Mouse (Mus musculus) limb, embryonic 10.5 days (tissue): ENCODE data around the gene Uspl1. TPM values are rescaled to one million over a fixed set of nuclear protein-coding genes. Genes with fewer than 3 reads are reported as not detected.
"Not testable (repeated sequence)": the region's sequence is repeated elsewhere in the genome, so short reads cannot be mapped to it uniquely, and the experiment has no call there.

Experiments
- DNase-seq: peaks from one replicate; pipeline ENCODE4 v3.0.0-alpha.2; 2017; ENCODE audit warnings: low spot score
- H3K27ac ChIP-seq: fragments of 300-500 bp; sonication (generic); 2 replicates; pipeline ENCODE4 v1.5.1; 2016; ENCODE audit warnings: mild to moderate bottlenecking
- H3K27me3 ChIP-seq: fragments of 300-500 bp; sonication (generic); 2 replicates; pipeline ENCODE4 v1.6.1; 2016; ENCODE audit warnings: low read depth, mild to moderate bottlenecking; ENCODE audit not compliant: poor library complexity, severe bottlenecking
- H3K36me3 ChIP-seq: fragments of 300-500 bp; sonication (generic); 2 replicates; pipeline ENCODE4 v1.6.1; 2016; ENCODE audit warnings: mild to moderate bottlenecking, moderate library complexity
- H3K4me1 ChIP-seq: fragments of 300-500 bp; sonication (generic); 2 replicates; pipeline ENCODE4 v1.6.1; 2016
- H3K4me3 ChIP-seq: fragments of 300-500 bp; sonication (generic); 2 replicates; pipeline ENCODE4 v1.5.1; 2016; ENCODE audit warnings: mild to moderate bottlenecking, moderate library complexity
- H3K9me3 ChIP-seq: fragments of 300-500 bp; sonication (generic); replicated peaks from 2 replicates; pipeline ENCODE4 v1.6.1; 2016; ENCODE audit warnings: mild to moderate bottlenecking
- WGBS: fragments of 180-500 bp; shearing (Covaris S2); methylation state at CpG from one replicate; pipeline ENCODE4 v1.1.7; 2016; 5-methylcytosine and 5-hydroxymethylcytosine counted together
- polyA plus RNA-seq: library from polyadenylated mRNA; unstranded; fragments of >200 nt; fragmentation: Nextera tagmentation; extraction: Ambion mirVana; gene quantifications from 2 replicates; pipeline ENCODE4 v1.2.1, GENCODE M21; 2016

Uspl1 gene
- polyA plus RNA-seq = 72.9 and 78.7 TPM in 2 replicates

DNA sequence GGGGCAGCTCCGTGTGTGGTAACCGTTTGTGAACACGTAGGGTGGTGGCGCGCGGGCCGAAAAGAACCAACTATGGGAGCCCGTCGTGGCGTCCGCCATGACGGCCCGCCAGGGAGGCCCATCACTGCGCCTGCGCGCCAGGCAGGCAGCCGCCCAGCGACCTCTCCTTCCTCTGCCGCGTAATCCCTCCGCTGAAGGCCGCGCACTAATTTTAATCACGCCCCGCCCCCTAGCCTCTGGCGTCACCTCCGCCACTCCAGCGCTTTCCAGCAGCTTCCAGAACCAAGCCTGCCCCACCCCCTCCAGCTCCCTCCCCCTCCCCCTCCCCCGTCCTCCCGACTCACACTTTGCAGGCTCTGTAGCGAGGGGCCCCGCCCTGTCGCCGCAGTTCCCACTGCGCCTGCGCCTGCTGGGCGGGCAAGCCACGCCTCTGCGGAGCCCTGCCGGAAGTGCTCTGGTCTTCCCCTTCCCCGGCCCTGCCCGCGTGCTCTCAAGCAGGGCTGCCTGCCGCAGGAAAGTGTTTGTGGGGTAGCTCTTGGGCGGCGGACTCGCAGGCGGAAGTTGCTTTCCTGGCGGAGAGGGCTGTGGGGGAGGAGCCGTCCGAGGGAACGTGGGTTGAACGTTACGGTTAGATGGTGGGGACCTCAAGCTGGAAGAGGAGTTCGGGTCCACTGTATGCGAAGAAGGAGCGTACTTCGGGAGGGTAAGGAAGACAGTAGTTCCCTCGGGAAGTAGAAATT is at the start of gene Uspl1, which contains the start of gene Hmgb1:
Gene Uspl1 (plus strand): TSS at position 247 of the 740 bp plus-strand sequence.
Gene Hmgb1 (minus strand): TSS at position 386 of the 740 bp plus-strand sequence.
- no peaks in the 10 kb centered on the region for H3K9me3 ChIP-seq
- H3K4me3 ChIP-seq = peak within 1 kb of the TSS; percentile 77
- peaks cover 19% of the 10 kb centered on the region for H3K4me1 ChIP-seq
- WGBS = under 1% methylated on average over 58 of the region's 59 CpGs
- H3K36me3 ChIP-seq = peaks cover 30% of the 10 kb centered on the region
- peak; percentile 100 for DNase-seq
- H3K27me3 ChIP-seq = no peaks in the 10 kb centered on the region
- peak within 1 kb of the TSS; percentile 97 for H3K27ac ChIP-seq

DNA sequence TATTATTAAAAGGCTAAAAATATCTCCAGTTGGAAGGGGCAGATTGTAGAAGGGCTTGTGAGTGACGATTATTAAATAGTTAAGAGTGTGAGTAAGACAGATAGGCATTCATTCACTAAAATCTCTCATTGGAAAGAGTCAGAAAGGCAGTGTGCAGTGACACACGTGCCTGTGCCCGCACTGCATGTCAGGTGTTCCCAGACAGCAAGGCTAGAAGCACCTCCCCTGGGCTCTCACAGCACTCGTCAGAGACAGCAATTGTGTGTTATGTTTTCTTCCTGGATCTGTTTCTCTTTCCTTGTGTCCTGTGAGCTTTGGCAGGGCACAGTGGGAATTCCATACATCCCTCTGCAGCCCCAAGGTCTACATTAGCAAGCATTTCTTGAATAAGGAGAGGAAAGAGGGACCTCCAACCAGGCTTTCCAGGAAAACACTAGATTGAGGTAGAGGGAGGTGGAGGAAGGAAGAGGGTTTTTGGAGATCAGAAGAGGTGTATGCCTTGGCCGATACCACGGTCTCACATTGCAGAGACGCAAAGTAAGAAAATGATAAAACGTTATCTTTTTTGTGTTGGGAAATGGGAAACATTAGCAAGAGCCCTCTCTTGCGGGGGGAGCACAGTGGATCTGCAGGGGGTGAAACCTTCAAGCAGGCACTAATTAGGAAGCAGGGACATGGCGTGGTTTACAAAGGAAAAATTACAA is 49.2 kb upstream of the Uspl1 start:
- H3K27ac ChIP-seq = no peak overlapping the region
- no peak for DNase-seq
- no peaks in the 10 kb centered on the region for H3K27me3 ChIP-seq
- H3K36me3 ChIP-seq = no peaks in the 10 kb centered on the region
- no peak overlapping the region for H3K4me3 ChIP-seq
- 86% methylated on average over 10 of the region's 10 CpGs for WGBS
- no peaks in the 10 kb centered on the region for H3K9me3 ChIP-seq
- peaks cover 32% of the 10 kb centered on the region for H3K4me1 ChIP-seq

DNA sequence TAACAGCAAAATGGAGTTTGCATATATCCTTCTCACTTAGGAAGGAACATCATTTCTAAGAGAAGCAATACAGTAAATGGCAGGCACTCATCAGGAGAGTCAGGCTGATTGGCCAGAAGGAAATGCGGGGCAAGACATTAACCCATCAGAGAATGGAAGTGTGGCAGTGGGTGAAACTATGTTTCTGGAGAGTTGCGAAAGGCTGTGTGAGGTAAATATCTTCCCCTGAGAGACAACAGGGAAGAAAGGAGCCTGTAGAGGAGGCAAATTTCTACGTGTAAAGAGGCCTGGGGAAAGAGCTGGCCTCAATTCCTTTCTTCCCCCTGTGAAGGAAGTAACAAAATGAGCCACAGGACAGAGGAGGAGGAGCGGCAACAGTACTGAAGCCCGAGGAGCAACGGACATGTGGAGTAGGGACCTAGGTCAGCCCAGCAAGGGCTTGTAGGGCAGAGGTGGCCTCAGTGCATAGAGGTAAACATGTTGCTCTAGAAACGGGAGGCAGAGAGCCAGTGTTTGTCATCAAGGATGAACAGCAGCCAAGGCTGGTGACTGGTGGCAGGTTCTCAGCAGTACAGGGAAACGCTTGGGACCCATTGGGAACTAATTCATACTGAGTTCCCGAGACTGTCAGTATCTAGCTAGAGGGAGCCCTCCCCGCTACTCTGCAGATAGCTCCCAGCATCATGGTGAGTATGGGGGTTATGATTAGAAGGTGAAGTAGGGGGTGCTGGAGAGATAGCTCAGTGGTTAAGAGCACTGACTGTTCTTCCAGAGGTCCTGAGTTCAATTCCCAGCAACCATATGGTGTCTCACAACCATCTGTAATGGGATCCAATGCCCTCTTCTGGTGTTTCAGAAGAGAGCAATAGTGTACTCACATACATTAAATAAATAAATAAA is 48.4 kb upstream of the Uspl1 start:
- H3K4me1 ChIP-seq = peaks cover 29% of the 10 kb centered on the region
- no peaks in the 10 kb centered on the region for H3K9me3 ChIP-seq
- no peak for DNase-seq
- H3K27ac ChIP-seq = 0 out of 2 replicates have a peak overlapping the region, but pooled peaks have one; percentile 9
- WGBS = 81% methylated on average over 10 of the region's 10 CpGs
- no peaks in the 10 kb centered on the region for H3K27me3 ChIP-seq
- no peak overlapping the region for H3K4me3 ChIP-seq
- no peaks in the 10 kb centered on the region for H3K36me3 ChIP-seq

DNA sequence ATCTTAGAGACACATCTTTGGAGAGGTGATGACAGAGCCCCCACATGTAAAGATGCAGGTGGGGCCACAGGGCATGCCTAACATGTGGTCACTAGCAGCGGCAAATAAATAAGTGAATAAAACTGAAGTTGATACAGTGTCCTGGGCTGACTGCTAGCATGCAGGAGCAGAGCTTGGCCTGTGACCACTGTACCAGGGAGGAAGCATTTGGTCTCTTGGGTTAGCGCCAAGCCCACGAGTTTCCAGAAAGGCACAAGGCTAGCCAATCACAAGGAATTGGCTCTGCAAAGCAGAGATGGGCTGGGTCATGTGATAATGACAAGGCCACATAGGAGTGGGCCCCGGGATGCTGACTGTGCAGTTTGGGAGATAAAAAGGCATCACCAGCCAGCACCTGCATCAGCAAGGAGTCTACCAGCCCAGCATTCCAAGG is 47.2 kb upstream of the Uspl1 start:
- Histone ChIP-seq H3K27me3 (no peaks in the 10 kb centered on the region), H3K4me1 (peaks cover 24% of the 10 kb centered on the region), H3K27ac (no peak overlapping the region), H3K4me3 (no peak overlapping the region), H3K36me3 (no peaks in the 10 kb centered on the region), H3K9me3 (no peaks in the 10 kb centered on the region)
- DNase-seq = no peak
- WGBS = 83% methylated on average over 4 of the region's 4 CpGs

DNA sequence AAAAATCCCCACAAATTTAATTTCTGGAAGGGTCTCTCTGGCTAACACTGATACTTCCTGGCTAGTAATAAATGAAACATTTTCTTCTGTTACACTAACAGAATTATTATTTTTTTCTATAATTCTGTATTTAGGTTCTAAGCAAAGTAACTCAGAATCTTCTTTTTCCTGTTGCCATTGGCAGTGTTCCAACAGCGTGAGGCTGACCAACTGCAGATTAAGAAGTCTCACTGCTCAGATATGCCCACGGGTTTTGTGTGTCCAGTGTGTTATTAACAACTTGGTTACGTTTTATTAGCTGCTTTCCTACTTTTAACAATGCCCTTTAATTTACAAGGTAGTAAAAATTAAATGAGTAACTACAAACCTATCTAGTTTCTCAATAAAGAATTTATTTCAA is 46.7 kb upstream of the Uspl1 start:
- 85% methylated on average over 3 of the region's 3 CpGs for WGBS

DNA sequence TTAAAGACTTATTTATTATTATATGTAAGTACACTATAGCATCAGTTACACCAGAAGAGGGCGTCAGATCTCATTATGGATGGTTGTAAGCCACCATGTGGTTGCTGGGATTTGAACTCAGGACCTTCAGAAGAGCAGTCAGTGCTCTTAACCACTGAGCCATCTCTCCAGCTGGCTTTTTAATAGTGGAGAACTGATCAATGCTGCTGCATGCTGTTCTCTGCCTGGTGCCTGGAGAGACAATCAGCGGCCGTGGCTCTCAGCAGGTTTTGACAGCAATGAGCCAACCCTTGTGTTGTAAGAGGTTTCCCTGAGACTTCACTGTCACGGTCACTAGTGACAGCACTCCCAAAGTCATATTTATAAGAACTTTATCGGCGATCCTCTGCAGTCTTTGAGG is 46.1 kb upstream of the Uspl1 start:
- H3K4me1 ChIP-seq = peaks cover 12% of the 10 kb centered on the region; the same call in 1 of the 2 replicates
- not testable (repeated sequence) for DNase-seq, H3K36me3 ChIP-seq, H3K27me3 ChIP-seq, H3K9me3 ChIP-seq, H3K27ac ChIP-seq, H3K4me3 ChIP-seq
- 93% methylated on average over 6 of the region's 6 CpGs for WGBS

More for the DNA sequence above, 46.7 kb upstream of the Uspl1 start:
- no peak for DNase-seq
- Histone ChIP-seq H3K9me3 (no peaks in the 10 kb centered on the region), H3K4me3 (no peak overlapping the region), H3K27me3 (no peaks in the 10 kb centered on the region), H3K36me3 (no peaks in the 10 kb centered on the region), H3K27ac (no peak overlapping the region), H3K4me1 (peaks cover 19% of the 10 kb centered on the region)

DNA sequence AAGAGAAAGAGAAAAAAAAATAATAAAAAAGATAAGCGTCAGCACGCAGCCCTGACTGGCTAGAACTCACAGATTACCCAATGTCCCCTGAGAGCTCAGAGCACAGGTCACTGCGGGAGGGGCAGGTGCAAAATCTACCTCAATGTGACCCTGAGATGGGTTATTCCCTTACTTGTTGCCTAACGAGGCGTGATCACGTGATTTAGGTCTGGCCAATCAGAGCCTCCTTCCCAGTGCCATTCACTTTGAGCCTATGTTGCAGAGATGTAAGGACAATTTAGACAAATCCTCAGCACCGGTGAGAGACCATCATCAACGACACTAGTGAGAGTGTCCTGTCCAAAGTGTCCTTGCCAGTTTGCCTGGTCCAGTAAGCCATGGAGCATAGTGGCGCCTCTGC is 43.8 kb upstream of the Uspl1 start:
- Histone ChIP-seq H3K27ac (no peak overlapping the region), H3K27me3 (no peaks in the 10 kb centered on the region), H3K4me1 (peaks cover 16% of the 10 kb centered on the region), H3K9me3 (no peaks in the 10 kb centered on the region), H3K4me3 (no peak overlapping the region), H3K36me3 (no peaks in the 10 kb centered on the region)
- no peak for DNase-seq
- WGBS = 63% methylated on average over 9 of the region's 9 CpGs

DNA sequence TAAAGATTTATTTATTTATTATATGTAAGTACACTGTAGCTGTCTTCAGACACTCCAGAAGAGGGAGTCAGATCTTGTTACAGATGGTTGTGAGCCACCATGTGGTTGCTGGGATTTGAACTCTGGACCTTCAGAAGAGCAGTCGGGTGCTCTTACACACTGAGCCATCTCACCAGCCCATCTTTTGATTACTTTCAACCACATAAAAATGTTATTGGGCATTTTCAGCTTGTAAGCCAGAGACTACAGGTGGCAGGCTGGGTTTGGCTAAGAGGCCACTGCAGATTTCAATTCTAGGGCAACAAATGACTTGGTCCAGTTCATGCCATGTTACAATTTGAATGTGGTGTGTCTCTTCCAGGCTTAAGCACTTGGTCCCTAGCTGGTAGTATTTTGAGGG is 43.0 kb upstream of the Uspl1 start:
- not testable (repeated sequence) for H3K9me3 ChIP-seq, H3K27me3 ChIP-seq, H3K36me3 ChIP-seq, H3K27ac ChIP-seq, DNase-seq, H3K4me3 ChIP-seq
- H3K4me1 ChIP-seq = peaks cover 16% of the 10 kb centered on the region
- 92% methylated on average over 1 of the region's 1 CpGs for WGBS

DNA sequence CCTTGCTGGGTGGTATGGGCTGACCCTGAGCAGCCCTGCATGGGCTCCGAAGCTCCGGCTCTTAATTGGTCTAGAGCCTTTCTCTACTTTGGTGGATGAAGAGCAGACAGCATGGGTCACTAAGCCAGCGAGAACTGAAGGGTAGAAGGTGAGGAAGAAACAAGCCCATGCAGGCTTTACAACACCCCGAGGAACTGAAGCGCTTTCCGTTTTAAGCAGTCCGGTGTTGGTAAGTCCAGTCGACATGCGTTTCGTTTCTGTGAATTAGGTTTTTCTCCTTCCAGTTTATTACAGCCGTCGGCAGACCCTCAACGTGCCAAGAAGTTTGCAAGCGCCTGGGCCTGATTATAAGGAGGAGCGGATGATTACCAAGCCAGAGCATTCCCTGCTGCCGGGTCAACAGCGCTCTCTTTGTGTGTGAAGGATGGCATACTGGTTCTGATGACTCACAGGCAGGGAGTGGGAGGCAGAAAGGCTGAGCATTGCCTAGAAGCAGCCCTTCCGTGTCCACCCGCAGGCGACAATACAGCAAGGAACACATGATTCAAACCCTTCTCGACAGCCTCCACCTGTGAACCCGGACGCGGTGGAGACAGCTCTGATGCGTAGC is 40.3 kb upstream of the Uspl1 start:
- peaks cover 10% of the 10 kb centered on the region for H3K4me1 ChIP-seq
- H3K36me3 ChIP-seq = no peaks in the 10 kb centered on the region
- peak overlapping the region; percentile 66 for H3K27ac ChIP-seq
- H3K9me3 ChIP-seq = no peaks in the 10 kb centered on the region
- 64% methylated on average over 25 of the region's 25 CpGs for WGBS
- no peaks in the 10 kb centered on the region for H3K27me3 ChIP-seq
- peak; percentile 44 for DNase-seq
- no peak overlapping the region for H3K4me3 ChIP-seq

DNA sequence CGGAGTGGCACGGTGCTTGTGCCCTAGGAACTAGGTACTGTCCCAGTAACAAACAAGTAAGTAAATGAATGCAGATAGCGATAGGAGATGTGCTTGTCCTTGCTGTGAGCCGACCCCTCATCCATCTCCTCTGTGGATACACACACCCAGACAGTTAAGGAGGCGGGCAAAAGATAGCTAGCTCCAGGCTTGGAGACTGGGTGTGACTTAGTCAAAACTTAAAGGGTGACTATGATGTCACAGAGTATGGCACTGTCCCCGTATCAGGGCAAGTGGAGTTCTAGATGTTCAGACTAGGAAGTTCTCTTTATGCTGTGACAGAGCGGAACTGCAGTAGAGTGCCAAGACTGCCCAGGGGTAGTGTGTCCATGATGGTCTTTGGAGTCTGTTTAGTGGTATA is 37.5 kb upstream of the Uspl1 start:
- Histone ChIP-seq H3K36me3 (no peaks in the 10 kb centered on the region), H3K27ac (no peak overlapping the region), H3K9me3 (no peaks in the 10 kb centered on the region), H3K4me3 (no peak overlapping the region), H3K4me1 (peaks cover 10% of the 10 kb centered on the region), H3K27me3 (no peaks in the 10 kb centered on the region)
- no peak for DNase-seq
- 86% methylated on average over 7 of the region's 7 CpGs for WGBS

DNA sequence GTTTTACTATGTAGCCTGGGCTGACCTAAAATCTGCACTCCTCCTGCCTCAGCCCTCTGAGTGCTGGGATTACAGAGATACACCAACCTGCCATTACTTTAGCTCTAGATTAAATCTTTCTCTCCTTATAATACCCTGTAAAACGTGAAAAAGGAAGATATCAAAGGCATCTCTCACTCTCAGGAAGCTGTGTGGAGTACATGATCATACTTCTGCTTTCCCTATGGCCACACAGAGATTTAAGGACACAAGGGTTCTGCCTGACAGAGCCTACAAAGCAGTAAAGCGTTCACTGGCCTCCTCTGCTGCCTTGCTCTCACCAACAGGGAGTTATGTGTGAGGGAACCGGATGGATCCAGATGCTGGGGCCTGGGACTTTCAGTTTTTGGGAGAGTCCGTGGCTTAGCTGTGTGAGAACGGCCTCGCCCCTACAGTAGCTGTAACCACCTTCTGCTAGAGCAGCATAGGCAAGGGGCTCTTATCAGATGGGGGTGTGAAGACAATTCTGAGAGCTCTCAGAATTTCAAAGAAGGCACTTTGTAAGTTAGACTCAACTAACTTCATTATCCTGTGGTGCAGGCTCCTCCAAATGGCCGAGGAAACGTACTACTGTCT is 36.7 kb upstream of the Uspl1 start:
- Histone ChIP-seq H3K4me1 (peaks cover 17% of the 10 kb centered on the region), H3K27ac (no peak overlapping the region), H3K4me3 (no peak overlapping the region), H3K9me3 (no peaks in the 10 kb centered on the region), H3K27me3 (no peaks in the 10 kb centered on the region), H3K36me3 (no peaks in the 10 kb centered on the region)
- DNase-seq = no peak
- 68% methylated on average over 8 of the region's 8 CpGs for WGBS

DNA sequence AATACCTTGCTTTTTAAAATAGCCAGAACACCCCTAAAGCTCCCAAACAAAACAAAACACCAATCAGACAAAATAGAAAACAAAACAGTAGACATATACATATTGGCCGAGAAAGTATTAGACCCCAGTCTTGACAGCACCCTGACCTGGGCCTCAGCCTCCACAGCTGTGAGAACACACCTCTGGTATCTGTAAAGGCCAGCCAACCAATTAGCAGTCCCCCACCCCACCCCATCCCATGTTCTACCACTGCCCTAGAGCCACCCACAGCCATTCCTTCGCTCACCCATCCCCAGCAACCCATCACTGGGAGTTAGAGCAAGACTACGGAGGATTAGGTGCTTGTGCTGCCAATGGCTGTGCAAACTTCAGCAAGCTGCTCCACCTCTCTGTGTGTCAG is 33.3 kb upstream of the Uspl1 start:
- Histone ChIP-seq H3K27ac (no peak overlapping the region), H3K27me3 (no peaks in the 10 kb centered on the region), H3K4me1 (peaks cover 11% of the 10 kb centered on the region), H3K36me3 (no peaks in the 10 kb centered on the region), H3K9me3 (no peaks in the 10 kb centered on the region), H3K4me3 (no peak overlapping the region)
- DNase-seq = no peak
- 97% methylated on average over 3 of the region's 3 CpGs for WGBS
